Mouse (Mus musculus) lung, postnatal 0 days (tissue): ENCODE data around the gene Rec114.

Experiments
- CTCF ChIP-seq: IDR thresholded peaks from 2 replicates; pipeline ENCODE4 v1.5.1; 2016; ENCODE audit warnings: antibody characterized with exemption, mild to moderate bottlenecking
- EP300 ChIP-seq: IDR thresholded peaks from 2 replicates; pipeline ENCODE4 v1.6.1; 2016; ENCODE audit warnings: antibody characterized with exemption, mild to moderate bottlenecking, control low read depth

DNA sequence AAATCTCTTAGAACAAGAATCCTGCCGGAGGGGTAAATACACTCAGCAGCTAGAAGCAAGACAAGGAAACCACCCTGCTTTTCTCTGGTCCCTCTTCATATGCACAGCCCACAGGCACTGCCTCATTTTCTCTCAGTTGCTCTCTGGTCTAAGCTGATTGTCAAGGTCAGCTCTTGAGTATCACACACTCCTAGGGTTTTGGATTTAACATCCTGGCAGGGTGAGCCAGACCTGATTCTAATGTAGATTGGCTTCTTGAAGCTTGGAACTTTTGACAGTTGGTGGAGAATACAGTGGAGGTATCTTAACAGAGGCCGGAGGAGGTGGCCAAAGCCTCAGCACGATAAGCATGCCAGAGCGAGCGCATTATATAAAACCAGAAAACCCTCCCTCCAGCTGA, 20.6 kb upstream of the Rec114 start:
- TF ChIP-seq CTCF (no peak), EP300 (no peak)
